Mouse (Mus musculus) layer of hippocampus, postnatal 25 days (tissue): Measurements from ENCODE around the gene Aar2. TPM values are rescaled to one million over a fixed set of nuclear protein-coding genes. Genes with fewer than 3 reads are reported as not detected.
"Not testable (repeated sequence)": the region's sequence is repeated elsewhere in the genome, so short reads cannot be mapped to it uniquely, and the experiment has no call there.

Source experiments
- DNase-seq, 2 experiments: peaks; one replicate each; pipeline ENCODE4 v3.0.0; 2022; ENCODE audit warnings: mixed read lengths in 2 of 2, low spot score in 1 of 2; ENCODE audit errors: extremely low spot score in 1 of 2
- total RNA-seq, 2 experiments: library from RNA; stranded (reverse); gene quantifications; 2 replicates each; pipeline ENCODE4 v1.2.3; 2021

Gene Aar2
- total RNA-seq, result 10 to 100 TPM; 29.8 to 37.8 TPM

GRCm38 (mm10) chr2:156547123-156547891, at the start of gene Aar2:
Gene Aar2, plus strand, starts transcription at chr2:156547584.
- DNase-seq, result peak; percentile 81 to 91

DNA sequence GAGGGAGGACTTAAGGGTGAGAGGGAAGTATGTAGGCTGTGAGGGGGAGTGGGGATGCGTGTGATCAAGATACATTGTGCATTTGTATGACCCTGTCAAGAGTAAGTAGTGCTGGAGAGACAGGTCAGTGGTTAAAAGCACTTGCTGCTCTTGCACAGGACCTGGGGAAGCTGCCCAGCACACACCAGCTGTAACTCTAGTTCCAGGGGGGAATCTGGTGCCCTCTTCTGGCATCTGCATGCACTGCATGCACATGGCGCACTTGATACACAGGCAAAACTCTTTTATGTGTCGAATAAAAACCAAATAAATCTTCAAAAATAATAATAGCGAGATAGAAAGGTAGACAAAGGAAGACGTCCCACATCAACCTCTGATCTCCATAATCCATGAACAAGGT, 49.5 kb upstream of the Aar2 start:
- peak; percentile 61 to 76 for DNase-seq

GRCm38 (mm10) chr2:156501025-156501424, 46.4 kb upstream of the Aar2 start:
- no peak for DNase-seq

GRCm38 (mm10) chr2:156505533-156505932, 41.9 kb upstream of the Aar2 start:
- no peak for DNase-seq

- DNase-seq, result no peak
Observed at GRCm38 (mm10) chr2:156512028-156512427, 35.4 kb upstream of the Aar2 start.

DNA sequence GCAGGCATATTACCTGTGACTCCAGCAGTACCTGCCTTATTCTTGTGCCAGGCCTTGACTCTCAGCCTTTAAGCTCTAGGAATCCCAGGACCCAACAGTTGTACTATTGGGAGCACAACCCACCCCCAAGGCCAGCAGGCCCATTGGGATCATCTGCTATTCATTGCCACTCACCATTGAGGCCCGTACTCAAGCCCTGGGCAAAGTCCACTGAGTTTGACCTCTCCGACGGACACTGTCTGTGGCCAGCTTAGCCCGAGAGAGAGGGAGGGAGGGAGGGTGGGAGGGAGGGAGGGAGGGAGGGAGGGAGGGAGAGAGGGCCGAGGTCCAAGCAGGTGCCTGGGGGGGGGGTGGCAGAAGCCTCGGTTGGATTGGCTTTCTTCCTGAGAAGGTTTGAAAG, 34.8 kb upstream of the Aar2 start:
- no peak for DNase-seq

DNA sequence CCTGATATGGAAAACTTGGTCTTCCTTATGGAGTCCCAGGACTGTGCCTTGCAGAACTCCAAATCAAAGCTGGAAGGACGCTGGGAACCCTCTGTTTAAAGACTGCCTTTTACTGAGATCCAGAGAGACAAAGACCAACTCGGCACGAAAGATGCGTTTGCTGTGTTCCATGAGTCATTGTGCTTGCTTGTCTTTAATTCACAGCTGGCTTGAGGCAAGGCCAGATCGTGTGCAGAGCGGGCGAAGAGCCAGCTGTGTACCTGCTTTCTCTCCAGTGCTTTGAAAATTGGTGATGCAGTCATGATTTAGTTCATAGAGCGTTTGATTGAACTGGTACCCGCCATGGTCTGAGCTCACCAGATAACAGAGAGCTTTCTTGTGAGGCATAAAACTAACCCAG, 32.3 kb upstream of the Aar2 start:
- DNase-seq, result no peak

- DNase-seq, result peak; percentile 78 to 93
Observed at GRCm38 (mm10) chr2:156515565-156516185, 31.7 kb upstream of the Aar2 start.

GRCm38 (mm10) chr2:156516678-156517077, 30.7 kb upstream of the Aar2 start:
- not testable (repeated sequence) for DNase-seq

DNA sequence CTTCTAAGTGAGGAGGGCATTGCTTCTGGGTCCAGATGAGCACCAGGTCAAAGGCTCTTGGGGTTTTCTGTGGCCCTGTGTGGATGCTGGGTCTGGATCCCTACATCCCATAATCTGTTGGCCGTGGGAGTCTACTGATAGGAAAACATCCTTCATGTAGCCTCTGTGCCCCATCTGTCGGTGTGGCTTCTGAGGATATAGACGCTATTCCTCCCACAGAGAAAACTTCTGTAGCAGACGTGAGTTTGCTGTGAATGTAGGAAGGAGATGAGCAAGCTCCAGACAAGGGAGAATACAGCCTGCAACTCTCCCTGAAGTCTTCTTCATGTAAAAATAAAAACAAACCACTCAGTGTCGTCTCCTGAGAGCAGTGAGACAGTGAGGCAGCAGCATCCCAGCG, 29.1 kb upstream of the Aar2 start:
- no peak for DNase-seq

- no peak for DNase-seq
Observed at GRCm38 (mm10) chr2:156519584-156519983, 27.8 kb upstream of the Aar2 start.

DNA sequence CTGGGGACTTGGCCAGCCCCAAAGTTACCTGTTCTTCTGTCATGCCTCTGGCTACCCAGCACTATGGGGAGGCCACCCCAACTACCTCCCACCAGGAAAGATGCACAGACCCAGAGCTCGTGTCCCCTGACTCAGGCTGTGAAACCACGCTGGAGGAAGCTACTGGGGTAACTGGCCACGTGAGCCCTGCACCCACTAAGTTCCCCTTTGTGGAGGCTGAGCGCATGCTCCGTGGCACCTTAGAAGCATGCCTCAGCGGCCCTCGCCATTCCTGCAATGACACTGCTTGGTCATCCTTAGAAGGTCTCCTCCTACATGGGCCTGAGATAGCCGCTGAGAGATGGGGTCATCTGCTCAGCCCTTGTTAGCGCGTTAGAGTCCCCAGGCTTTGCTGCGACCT, 24.4 kb upstream of the Aar2 start:
- DNase-seq, result no peak

DNA sequence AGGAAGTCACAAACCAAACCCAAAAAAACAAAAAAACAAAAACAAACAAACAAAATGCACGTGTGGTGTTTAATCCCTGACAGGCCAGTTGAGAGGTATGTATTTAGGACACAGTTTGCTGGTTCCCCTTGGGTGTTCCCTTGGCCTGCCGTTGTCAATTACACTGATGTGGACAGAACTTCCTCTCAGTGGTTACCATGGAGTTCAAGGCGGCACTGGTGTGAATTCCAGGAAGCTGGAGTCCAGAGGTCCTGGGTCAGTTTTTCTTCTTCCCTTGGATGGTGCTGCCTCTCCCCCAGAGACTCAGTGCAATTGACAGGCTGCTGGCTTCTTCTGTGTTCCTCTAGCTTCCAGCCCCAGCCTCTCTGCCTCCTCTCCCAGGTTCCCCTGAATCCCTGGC, 23.3 kb upstream of the Aar2 start:
- no peak for DNase-seq

- DNase-seq, result no peak
Observed at GRCm38 (mm10) chr2:156529726-156530125, 17.7 kb upstream of the Aar2 start.

DNA sequence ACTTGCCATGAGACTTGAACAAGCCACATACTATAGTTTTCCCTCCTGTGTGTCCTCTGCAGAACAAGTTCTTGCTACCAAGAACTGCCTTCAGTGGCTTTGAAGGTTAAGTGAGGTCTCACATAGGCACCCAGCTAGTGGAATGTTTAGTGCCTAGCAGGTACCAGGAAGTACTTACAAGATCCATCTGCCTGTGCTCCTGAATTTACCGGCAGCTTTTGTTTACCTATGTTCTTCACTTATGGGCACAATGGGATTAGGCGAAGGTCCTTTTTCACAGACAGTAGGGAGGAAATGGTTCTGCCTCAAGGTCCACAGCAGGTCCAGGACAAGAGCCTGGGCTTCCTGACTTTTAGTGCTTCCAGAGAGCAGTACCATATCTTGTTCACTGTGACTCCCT, 14.2 kb upstream of the Aar2 start:
- no peak for DNase-seq

GRCm38 (mm10) chr2:156538817-156539555, 8.4 kb upstream of the Aar2 start:
- no peak for DNase-seq

- no peak for DNase-seq
Observed at GRCm38 (mm10) chr2:156540991-156541390, 6.4 kb upstream of the Aar2 start.

DNA sequence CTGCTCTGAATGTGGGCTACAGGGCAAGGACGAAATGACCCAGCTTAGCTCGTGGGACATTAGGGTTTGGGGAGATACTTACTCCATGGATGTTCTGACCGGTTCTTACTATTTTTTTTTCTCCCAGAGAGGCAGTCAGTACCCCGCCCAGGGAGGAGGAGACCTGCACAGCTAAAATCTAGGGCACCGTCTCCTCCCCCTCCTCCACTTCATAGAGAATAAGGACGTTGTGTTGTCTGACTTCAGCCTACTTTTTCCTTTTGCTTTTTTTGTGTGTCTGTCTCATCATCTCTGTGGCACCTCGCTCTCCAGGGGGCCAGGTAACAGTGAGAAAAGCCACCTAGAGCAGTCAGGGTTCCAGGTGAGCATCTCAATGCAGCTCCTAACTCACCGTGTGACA, 5.0 kb upstream of the Aar2 start:
- DNase-seq, result no peak

GRCm38 (mm10) chr2:156543804-156544203, 3.6 kb upstream of the Aar2 start:
- no peak for DNase-seq

DNA sequence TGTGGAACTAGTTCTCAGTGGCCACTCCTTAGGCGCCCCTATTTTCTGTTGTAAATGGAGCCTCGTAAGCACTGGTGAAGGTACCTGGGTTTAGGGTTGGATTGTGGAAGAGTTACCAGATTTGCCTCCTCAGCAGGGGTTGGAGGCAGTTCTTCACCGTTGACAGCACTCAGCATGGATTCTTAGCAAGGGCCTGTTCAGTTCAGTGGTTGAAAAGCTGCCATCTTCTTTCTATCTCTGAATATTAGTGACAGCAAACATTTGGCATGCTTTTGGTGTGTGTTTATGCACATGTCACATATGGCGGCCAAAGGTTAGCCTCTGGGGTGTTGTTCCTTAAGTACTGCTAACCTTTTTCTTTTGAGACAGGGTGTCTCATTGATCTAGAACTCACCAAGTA, 5.0 kb downstream of the Aar2 start:
- no peak for DNase-seq

- no peak for DNase-seq
Observed at GRCm38 (mm10) chr2:156561808-156562207, 14.4 kb downstream of the Aar2 start.
